Mouse (Mus musculus) spleen, adult 18-20 months (tissue): ENCODE data around the gene Fam193a.
A peak's percentile ranks its signal among the peaks of the same experiment; 100 is the strongest.

ENCODE experiments used
- DNase-seq, 2 experiments: peaks; one replicate each; pipeline ENCODE4 v3.0.0; 2022; ENCODE audit warnings: mixed read lengths in 2 of 2

Gene Fam193a

GRCm38 (mm10) chr5:34466079-34466478 is 96.3 kb downstream of the Fam193a start:
- DNase-seq, result no peak

DNA sequence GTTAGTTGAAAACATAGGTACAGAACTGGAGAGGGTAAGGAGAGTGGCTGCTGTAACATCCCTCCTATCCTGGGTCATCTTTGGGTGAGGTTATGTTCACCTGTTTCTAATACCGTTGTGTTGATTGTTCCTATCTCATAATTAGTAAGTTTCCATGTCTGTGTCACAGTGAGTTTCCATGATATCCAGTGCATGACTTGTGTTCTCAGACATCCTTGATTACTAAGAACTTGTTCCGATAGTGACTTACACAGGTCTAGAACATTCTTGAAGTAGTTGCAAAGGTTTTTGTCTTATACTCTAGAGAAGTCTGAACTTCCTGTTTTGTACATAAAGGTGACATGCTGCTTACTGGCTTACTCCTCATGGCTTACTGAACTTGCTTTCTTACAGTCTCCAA is 96.9 kb downstream of the Fam193a start:
- no peak for DNase-seq

GRCm38 (mm10) chr5:34468039-34468775 is 98.5 kb downstream of the Fam193a start:
- no peak for DNase-seq

GRCm38 (mm10) chr5:34480926-34481325 is 111.2 kb downstream of the Fam193a start:
- DNase-seq, result no peak

DNA sequence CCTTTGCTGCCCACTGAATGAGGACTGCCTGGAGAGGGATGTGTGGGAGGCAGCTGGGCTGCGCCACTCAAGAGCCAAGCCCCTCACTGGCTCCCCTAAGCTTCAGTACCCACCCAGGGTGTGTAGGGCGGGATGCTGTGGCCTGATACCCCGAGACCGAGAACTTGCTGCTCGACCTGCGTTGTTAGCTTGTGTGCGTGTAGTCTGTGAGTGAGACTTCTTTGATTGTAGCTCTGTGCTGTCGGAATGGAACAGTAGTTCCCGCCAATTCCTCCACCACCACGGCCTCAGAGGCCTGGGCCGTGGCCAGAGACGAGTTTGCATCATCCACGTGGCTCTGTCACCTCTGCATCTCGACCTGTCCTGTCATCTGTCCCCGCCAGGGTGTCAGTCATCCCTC is 116.0 kb downstream of the Fam193a start:
- DNase-seq, result no peak

DNA sequence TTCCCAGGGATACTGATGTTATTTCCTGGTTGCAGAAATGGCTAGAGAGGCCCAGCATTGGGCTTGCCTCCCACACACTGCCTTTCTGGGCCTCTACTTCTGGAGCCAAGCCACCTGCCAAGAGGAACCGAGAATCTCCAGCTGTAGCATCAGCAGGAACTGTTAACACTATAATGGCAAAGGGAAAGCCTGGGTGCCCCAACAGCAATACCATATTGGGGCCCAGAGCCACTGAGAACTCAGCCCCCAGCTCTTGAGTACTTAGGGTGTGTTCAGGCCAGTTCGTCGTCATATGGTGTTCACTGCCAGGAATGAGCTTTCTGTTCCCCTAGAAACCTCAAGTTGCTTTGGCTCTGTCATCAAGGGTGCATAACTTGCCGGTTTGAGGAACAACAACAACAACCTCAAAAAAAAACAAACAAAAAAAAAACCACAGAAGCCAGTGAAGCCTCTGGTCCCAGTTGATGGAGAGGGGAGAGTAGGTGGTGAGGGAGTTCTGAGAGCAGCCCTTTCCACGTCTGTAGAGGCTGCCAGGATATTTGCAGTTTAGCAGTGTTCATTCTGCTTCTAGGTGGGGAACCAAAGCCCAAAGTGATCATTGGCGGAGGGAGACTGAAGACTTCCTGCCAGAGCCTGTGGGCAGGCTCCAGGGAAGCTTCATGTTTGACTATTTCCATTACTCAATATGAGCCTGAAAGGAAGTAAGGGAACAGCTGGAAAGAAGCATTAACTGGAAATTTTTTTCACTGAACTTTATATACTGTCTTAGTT is 117.8 kb downstream of the Fam193a start:
- no peak for DNase-seq

- no peak for DNase-seq
These were observed 119.1 kb downstream of the Fam193a start for GRCm38 (mm10) chr5:34488741-34489417.

DNA sequence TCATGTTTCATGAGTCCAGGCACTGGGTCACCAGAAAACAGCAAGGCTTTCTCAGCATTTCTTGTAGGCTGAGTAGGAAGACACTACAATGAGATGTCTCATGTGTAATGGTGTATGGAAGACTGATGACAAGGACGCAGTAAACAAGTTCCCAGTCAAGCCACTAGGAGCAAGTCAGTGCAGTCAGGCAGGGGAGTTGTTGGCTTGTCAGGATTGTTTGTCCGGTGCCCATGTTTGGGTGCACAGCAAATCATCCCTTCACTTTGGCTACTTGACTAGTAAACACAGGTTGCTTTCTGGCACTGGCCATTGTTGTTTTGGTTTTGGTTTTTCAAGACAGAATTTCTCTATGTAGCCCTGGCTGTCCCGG is 119.7 kb downstream of the Fam193a start:
- no peak for DNase-seq

DNA sequence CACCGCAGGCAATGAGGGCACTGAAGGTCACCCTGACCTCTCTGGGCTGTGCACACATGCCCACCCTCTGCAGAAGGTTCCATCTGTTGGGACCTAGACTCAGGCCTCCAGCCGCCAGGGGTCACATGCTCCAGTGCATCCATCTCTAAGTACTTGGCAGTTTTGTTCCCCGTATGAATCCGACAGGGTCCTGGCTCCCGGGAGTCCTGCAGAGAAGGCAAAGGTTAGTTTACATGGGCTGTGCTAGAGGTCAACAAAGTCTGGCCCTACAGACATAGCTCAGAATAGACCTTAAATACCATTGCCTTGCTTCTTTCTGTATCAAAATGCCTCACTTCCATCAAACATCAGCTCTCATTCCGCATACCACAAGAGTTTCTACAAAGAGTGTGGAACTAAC is 127.0 kb downstream of the Fam193a start:
- DNase-seq, result no peak

- no peak for DNase-seq
These were observed 131.2 kb downstream of the Fam193a start for GRCm38 (mm10) chr5:34500886-34501285.

DNA sequence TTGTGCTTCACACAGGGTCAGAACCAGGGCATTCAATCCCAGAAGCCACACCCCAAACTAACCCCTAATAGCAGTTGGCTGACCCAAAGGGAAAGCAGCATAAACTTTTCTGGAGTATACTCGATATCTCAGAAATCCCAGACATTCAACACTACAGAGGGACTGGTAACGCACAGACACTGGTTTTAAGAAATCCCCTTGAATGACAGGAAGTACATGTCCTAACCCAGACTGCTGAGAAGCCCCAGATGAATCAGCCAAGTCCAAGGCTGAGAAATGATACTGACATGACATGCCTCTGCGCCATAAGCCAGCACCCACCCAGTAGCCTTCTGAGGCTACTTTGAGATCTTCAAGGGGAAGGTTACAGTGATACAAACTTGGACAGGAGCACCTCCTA is 131.9 kb downstream of the Fam193a start:
- no peak for DNase-seq

- DNase-seq, result no peak
These were observed 132.7 kb downstream of the Fam193a start for GRCm38 (mm10) chr5:34502411-34502810.

DNA sequence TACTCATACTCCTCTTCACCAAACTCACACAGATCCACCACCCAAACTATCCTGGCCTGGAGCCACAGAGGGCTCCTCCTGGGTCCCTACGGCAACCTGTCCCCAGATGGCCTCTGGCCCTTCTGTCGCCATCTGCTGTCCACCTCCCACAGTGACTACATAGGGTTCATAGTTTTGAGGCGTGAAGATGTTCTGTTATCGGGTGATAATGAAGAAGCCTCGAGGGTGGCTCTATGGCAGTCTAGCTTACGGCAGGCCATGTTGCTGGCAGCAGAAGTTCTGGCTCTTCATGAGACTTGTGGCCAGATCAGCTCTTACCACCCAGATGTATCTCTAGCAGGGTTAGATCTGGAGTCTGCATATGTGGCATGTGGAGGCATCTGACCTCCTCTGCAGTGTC is 133.1 kb downstream of the Fam193a start:
- DNase-seq, result no peak

DNA sequence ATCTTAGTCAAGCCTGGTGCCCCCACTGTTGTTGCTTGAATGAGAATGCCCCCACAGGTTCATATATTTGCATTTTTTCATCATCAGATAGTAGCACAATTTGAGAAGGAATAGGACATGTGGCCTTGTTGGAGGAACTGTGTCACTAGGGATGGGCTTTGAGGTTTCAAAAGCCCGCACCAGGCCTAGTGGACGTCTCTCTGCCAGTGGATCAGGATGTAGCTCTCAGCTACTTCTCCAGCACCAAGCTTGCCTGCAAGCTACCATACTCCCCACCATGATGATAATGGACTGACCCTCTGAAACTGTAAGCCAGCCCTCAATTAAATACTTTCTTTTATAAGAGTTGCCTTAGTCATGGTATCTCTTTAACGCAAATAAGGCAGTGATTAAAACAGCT is 142.8 kb downstream of the Fam193a start:
- no peak for DNase-seq

- DNase-seq, result peak; percentile 95 to 99
These were observed 143.9 kb downstream of the Fam193a start, which contains the start of gene Tnip2 for GRCm38 (mm10) chr5:34513466-34514217. Gene Tnip2 (minus strand): TSS chr5:34513991.

GRCm38 (mm10) chr5:34514218-34514566 is 144.5 kb downstream of the Fam193a start:
- no peak for DNase-seq

DNA sequence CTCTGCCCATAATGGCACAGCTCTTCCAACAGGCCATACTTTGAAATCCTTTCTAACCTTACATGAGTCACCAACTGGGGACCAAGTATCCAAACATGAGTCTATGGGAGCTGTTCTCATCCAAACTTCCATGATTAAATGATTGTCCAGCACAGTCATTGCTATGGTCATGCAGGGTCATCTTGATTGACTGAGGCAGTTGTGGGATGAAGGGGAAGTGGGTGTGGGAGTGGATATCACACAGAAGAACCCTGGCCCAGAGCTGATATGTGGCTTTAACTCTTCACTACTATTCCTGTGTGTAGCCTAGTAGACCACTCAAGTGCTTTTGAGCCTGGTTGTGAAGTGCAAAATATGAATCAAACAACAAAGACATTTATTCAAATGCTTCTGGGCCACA is 145.4 kb downstream of the Fam193a start:
- no peak for DNase-seq

DNA sequence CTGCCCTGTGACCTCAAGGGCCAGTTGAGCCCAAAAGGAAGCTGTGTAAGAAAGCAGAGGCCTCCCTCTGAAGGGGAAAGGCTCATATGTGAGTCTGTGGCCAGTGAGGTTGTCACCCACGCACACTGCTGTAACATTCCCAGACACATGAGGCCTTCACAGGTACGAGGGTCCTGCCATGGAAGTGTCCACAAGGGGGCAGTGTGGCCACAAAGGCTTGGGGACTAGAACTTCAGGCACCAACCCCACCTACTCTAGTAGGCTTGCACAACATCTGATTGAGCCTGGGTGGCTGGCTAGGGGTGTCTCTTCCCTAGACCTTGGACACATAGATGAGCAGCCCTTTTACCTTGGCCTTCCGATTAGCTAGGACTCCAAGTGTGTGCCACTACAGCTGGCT is 148.2 kb downstream of the Fam193a start:
- DNase-seq, result peak; percentile 72 to 90

DNA sequence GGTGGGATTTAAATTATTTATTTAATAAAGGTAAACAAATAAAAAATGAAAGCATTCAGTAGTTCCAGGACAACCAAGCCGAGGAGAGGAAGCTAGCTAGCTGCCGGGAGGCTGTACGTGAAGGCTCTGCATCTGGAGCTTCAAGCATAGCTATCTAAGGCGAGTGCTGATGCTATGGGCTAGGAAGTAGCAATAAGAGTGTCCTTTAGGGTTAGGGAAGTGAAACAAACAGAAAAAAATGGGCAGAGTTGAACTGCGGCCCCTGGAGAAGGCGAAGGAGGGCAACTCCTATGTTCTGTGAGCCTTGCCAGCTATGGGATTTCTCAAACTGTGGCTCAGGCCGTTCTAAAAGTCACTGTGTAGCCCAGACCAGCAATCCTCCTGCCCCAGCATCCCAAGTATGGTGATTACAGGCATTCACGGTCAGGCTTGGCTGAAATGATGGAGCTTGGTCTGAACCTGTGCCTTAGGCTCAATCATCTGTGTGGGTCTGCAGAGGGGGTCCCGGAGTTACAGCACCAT is 149.7 kb downstream of the Fam193a start:
- peak in 1 of 2 experiments; percentile 43 for DNase-seq

GRCm38 (mm10) chr5:34520458-34521209 is 150.9 kb downstream of the Fam193a start:
- DNase-seq, result peak; percentile 61 to 66

DNA sequence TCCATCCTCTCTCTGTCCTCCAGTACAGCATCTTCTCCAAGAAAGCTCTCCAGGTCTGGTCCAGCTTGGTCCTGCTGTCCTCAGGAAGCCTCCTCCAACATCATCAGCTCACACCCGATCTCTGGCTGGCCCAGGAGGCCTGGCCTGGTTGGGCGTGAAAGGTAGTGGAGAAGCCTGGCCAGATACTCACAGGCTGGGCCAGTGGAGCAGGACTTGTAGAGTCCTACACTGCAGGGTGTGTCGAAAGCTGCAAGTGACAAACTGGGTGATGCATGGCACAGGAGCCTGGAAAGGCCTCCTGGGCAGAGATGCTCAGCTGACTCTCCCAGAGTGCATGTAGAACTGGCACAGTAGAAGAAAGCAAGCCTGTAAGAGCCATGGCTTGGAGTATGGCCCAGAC is 151.6 kb downstream of the Fam193a start:
- DNase-seq, result peak in 1 of 2 experiments; percentile 23

- DNase-seq, result peak; percentile 44 to 45
These were observed 154.3 kb downstream of the Fam193a start for GRCm38 (mm10) chr5:34523958-34524485.
